Mouse (Mus musculus) forebrain, postnatal 0 days (tissue): ENCODE results near the gene Cldn2. TPM values are rescaled to one million over a fixed set of nuclear protein-coding genes. Genes with fewer than 3 reads are reported as not detected.
"Not testable (repeated sequence)": the region's sequence is repeated elsewhere in the genome, so short reads cannot be mapped to it uniquely, and the experiment has no call there.

Source experiments
- ATAC-seq: fragments of 200-750 bp; cut with Nextera tagmentation; 2 replicates; pipeline ENCODE4 v1.8.0; 2017; ENCODE audit warnings: mild to moderate bottlenecking, moderate library complexity
- DNase-seq: peaks from one replicate; pipeline ENCODE4 v3.0.0-alpha.2; 2015
- H3K27ac ChIP-seq: fragments of 300-500 bp; sonication (generic); 2 replicates; pipeline ENCODE4 v1.5.1; 2014; ENCODE audit warnings: low read depth, mild to moderate bottlenecking, antibody characterized with exemption, low read length, moderate library complexity, mixed read lengths
- H3K27me3 ChIP-seq: fragments of 300-500 bp; sonication (generic); 2 replicates; pipeline ENCODE4 v1.6.1; 2014; ENCODE audit warnings: mild to moderate bottlenecking, low read length, mixed read lengths; ENCODE audit not compliant: insufficient read depth
- H3K36me3 ChIP-seq: fragments of 300-500 bp; sonication (generic); 2 replicates; pipeline ENCODE4 v1.6.1; 2014; ENCODE audit warnings: mild to moderate bottlenecking, moderate library complexity; ENCODE audit not compliant: insufficient read depth
- H3K4me1 ChIP-seq: fragments of 300-500 bp; sonication (generic); 2 replicates; pipeline ENCODE4 v1.6.1; 2014; ENCODE audit warnings: antibody characterized with exemption; ENCODE audit not compliant: insufficient read depth
- H3K4me2 ChIP-seq: fragments of 300-500 bp; sonication (generic); 2 replicates; pipeline ENCODE4 v1.6.1; 2014; ENCODE audit warnings: low read depth, mild to moderate bottlenecking, moderate library complexity
- H3K4me3 ChIP-seq: fragments of 300-500 bp; sonication (generic); 2 replicates; pipeline ENCODE4 v1.5.1; 2014; ENCODE audit warnings: low read depth, low read length, mixed read lengths
- H3K9ac ChIP-seq: fragments of 300-500 bp; sonication (generic); 2 replicates; pipeline ENCODE4 v1.6.1; 2014; ENCODE audit warnings: mild to moderate bottlenecking
- H3K9me3 ChIP-seq: fragments of 300-500 bp; sonication (generic); 2 replicates; pipeline ENCODE4 v1.6.1; 2016; ENCODE audit warnings: low read length
- CTCF ChIP-seq: sonication (generic); IDR thresholded peaks from 2 replicates; pipeline ENCODE4 v1.5.1; 2016; ENCODE audit warnings: antibody characterized with exemption, control low read depth, low read depth
- WGBS: fragments of 180-500 bp; shearing (Covaris S2); extraction: QIAGEN DNeasy Blood & Tissue Kit; methylation state at CpG from one replicate; pipeline ENCODE4 v1.1.7; 2014; 5-methylcytosine and 5-hydroxymethylcytosine counted together
- polyA plus RNA-seq: library from polyadenylated mRNA; unstranded; fragments of >200 nt; fragmentation: Nextera tagmentation; extraction: Ambion mirVana; gene quantifications from 2 replicates; pipeline ENCODE4 v1.2.1, GENCODE M21; 2015
- total RNA-seq: library from RNA; depleted of rRNA; stranded (reverse); fragments of >200 nt; gene quantifications from 2 replicates; pipeline ENCODE4 v1.2.3, GENCODE M21; 2014; rRNA removed

Cldn2 gene
- total RNA-seq (0.71 and 1.5 TPM in 2 replicates), polyA plus RNA-seq (1.9 and 2.6 TPM in 2 replicates)

DNA sequence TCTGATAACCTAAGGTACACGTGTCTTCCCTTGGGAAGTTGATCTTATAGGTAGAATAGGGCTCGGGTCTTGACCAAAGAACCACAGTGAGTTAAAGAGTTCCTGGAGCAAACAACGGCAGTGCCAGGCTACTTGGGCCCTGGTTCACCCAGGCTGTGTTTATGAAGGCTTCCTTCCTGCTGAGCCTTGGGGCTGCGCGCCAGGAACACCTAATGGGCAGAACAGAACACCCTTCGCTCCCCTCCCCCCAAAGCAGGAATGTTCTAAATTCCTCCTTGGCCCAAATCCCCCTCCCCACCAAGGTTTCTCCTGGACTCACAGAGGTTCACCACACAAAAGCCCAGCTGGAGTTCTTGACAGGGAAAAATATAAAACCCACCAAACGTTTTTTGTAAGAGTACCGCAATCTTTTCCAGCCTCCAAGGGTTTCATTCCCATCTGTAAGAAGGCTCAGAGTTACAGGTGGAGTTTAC is at the start of gene Cldn2:
Gene Cldn2 (plus strand): TSS at position 423 of the 473 bp plus-strand sequence.
- DNase-seq (no peak), ATAC-seq (no peak)
- no peak within 1 kb of the TSS for H3K4me2 ChIP-seq

DNA sequence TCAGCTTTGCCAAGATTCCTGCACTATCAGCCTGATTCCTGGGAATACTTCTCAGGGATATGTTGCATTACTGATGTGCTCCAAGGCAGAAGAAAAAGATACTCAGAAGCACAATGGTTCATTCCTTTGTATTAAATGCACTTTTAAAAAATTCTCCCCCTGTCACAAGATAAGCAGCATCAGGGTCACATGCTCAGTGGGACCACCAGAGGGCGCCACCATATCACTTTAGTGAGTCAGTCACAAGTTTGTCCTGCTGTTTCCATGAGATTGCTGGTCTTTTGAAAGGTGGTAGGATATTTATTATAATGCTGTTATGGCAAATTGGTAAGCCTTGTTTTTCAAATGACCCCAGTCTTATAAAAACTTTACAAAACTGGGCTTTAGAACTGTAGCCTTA is 48.8 kb upstream of the Cldn2 start:
- H3K27me3 ChIP-seq, result no peaks in the 10 kb centered on the region
- H3K4me1 ChIP-seq, result no peaks in the 10 kb centered on the region
- H3K36me3 ChIP-seq, result no peaks in the 10 kb centered on the region
- no peak overlapping the region for H3K4me3 ChIP-seq
- DNase-seq, result peak; percentile 29
- ATAC-seq, result no peak
- TF ChIP-seq CTCF, result peak; percentile 66
- 3% methylated on average over 1 of the region's 1 CpGs for WGBS
- no peak overlapping the region for H3K27ac ChIP-seq
- H3K4me2 ChIP-seq, result no peak overlapping the region
- H3K9ac ChIP-seq, result no peak overlapping the region
- no peaks in the 10 kb centered on the region for H3K9me3 ChIP-seq

More for the DNA sequence above, at the start of gene Cldn2:
- no peak within 1 kb of the TSS for H3K27ac ChIP-seq
- H3K9me3 ChIP-seq, result no peaks in the 10 kb centered on the region
- no peaks in the 10 kb centered on the region for H3K4me1 ChIP-seq
- 76% methylated on average over 8 of the region's 8 CpGs for WGBS
- no peaks in the 10 kb centered on the region for H3K27me3 ChIP-seq
- no peak within 1 kb of the TSS for H3K9ac ChIP-seq
- no peak for TF ChIP-seq CTCF
- H3K4me3 ChIP-seq, result no peak within 1 kb of the TSS
- H3K36me3 ChIP-seq, result no peaks in the 10 kb centered on the region

DNA sequence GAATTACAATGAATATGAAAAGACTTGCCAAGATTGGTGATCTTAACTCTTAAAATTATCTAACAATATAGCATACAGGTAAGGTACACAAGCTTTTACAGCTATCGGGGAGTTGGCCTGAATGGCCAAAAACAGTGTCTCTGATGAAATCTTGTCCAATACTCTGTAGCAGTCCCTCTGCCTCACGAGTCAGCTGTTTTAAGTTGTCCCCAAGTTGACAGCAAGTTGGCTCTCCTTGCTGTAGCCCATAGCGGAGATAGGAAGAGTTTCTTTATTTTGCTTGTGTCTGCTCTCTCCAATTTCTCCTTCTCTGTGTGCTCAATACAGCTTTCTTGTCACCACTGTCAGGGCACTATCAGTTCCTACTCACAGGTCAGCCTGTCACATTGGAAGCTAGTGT is 42.0 kb upstream of the Cldn2 start:
- not testable (repeated sequence) for H3K4me2 ChIP-seq, DNase-seq, H3K9ac ChIP-seq, H3K36me3 ChIP-seq, H3K4me1 ChIP-seq, ATAC-seq, H3K4me3 ChIP-seq, H3K9me3 ChIP-seq, H3K27me3 ChIP-seq, H3K27ac ChIP-seq
- WGBS, result 81% methylated on average over 3 of the region's 3 CpGs

DNA sequence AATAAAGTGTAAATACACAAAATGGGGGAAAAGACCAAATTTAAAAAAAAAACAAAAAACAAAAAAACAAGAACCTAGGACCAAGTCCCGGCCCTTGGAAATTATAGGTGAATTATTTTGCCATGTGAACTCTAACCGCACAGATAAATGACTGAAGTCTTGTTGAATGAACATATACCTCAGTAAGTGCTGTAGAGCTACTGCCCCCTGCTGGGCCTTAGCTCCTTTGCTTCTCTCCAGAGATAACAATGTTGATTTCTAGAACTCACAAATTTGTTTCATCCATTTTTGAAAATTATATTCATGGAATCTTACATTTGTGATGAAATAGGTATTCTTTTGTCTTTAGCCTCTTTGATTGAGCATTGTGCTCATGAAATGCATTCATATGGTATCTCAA is 38.1 kb upstream of the Cldn2 start:
- Histone ChIP-seq H3K4me3 (no peak overlapping the region), H3K9ac (no peak overlapping the region), H3K27me3 (no peaks in the 10 kb centered on the region), H3K4me2 (no peak overlapping the region), H3K36me3 (no peaks in the 10 kb centered on the region), H3K9me3 (no peaks in the 10 kb centered on the region), H3K27ac (no peak overlapping the region), H3K4me1 (no peaks in the 10 kb centered on the region)
- DNase-seq (peak; percentile 46), ATAC-seq (no peak)
- 78% methylated on average over 2 of the region's 2 CpGs for WGBS
- TF ChIP-seq CTCF, result peak; percentile 55

DNA sequence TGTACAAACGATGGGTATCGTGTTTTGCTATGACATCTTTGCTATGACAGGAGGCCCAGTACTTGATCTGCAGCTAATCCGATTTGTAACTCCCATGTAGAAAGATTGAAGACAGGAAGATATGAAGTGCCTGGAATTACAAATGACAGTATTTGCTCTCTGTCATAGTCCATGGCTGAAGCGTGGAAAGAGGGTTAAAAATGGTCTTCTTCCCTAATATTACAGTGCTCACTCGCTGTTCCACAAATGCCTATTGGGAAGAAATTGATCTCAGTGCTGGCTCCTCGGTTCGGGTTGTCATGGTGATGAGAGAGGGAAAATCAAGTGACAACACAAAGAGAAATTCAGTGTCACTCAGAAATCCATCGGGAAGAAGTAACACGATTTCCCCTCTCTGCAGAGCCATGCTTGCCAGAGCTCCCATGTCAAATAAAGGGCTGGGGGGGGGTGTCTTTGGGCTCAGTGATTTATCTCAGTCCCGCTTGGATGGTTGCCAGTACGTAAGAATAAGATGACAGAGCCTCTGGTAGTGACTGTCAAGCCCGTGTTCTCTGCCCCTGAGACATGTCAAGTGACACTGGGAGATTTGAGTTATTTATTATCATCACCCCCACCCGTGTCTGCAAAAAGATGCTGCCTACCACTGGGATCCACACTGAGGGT is 30.5 kb upstream of the Cldn2 start:
- Histone ChIP-seq H3K27me3 (no peaks in the 10 kb centered on the region), H3K9ac (no peak overlapping the region), H3K36me3 (no peaks in the 10 kb centered on the region), H3K4me3 (no peak overlapping the region), H3K4me1 (no peaks in the 10 kb centered on the region), H3K4me2 (no peak overlapping the region), H3K9me3 (no peaks in the 10 kb centered on the region), H3K27ac (no peak overlapping the region)
- ATAC-seq (peak; percentile 29), DNase-seq (peak; percentile 14)
- TF ChIP-seq CTCF, result no peak
- WGBS, result 60% methylated on average over 13 of the region's 13 CpGs

DNA sequence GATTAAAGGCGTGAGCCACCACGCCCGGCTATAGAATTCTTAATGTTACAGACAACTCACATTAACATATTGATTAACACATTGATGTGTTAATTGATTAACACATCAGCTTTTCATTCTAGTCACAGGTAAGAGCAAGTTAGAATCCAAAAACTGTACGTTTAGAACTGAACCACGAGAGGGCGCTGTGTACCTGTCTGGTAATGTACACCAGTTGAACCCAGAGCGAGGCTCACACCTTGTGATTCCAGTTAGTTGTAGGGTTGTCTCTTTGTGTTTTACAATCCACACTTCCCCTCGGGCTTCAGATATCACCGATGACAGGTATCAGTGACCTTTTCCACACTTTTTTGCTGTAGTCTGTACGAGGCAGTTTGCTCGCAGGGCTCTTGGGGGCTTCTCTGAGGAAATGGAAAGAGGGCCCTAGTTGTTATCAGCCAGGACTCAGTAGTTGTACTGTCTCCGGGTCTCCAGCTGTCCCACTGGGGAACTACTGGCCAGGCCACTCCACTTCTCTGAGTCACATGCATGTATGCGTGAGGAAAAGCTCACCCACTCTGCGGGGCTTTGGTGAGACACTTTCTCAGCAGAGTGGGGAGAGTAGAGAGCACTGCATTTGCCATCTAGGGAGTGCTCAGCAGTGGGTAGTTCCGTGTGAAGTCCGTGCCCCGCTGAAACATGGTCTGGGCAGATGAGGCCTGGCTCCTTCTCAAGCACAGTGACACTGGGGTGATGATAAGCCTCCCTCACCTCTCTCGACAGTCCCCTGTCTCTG is 26.1 kb upstream of the Cldn2 start:
- 36% methylated on average over 18 of the region's 18 CpGs for WGBS
- H3K27ac ChIP-seq, result no peak overlapping the region
- no peak overlapping the region for H3K4me3 ChIP-seq
- H3K4me2 ChIP-seq, result no peak overlapping the region
- H3K4me1 ChIP-seq, result no peaks in the 10 kb centered on the region
- no peaks in the 10 kb centered on the region for H3K27me3 ChIP-seq
- DNase-seq, result peak; percentile 50
- H3K9ac ChIP-seq, result no peak overlapping the region
- H3K9me3 ChIP-seq, result no peaks in the 10 kb centered on the region
- peak; percentile 63 for TF ChIP-seq CTCF
- ATAC-seq, result peak; percentile 8; the same call in 1 of the 2 replicates
- H3K36me3 ChIP-seq, result no peaks in the 10 kb centered on the region

DNA sequence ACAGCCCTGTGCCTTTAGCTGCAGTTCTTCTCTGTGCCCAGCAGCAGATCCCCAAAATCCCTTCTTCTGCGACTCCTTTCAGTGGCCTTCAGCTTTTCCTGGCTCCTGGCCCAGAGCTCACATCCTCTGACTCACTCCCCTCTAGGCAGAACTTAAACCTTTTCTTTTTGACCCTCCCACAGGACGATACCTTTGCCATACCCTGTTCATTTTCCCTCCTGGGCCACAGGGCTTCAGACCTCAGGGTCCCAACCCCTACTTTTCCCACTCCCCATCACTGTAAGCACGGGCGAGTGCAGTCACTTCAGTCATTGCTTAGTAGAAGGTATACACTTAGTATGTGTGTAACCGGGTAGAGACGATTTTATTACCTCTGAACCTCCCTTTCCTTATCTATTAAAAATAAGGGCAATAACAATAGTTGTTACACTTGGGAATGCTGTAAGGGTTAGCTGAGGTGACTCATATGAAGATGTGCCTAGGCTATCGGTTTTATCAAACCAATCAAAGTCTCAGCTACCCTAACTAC is 25.5 kb upstream of the Cldn2 start:
- H3K4me3 ChIP-seq, result no peak overlapping the region
- no peaks in the 10 kb centered on the region for H3K4me1 ChIP-seq
- H3K9me3 ChIP-seq, result no peaks in the 10 kb centered on the region
- H3K4me2 ChIP-seq, result no peak overlapping the region
- no peaks in the 10 kb centered on the region for H3K27me3 ChIP-seq
- no peak overlapping the region for H3K9ac ChIP-seq
- ATAC-seq, result no peak
- 71% methylated on average over 7 of the region's 7 CpGs for WGBS
- H3K27ac ChIP-seq, result no peak overlapping the region
- DNase-seq, result no peak
- no peak for TF ChIP-seq CTCF
- no peaks in the 10 kb centered on the region for H3K36me3 ChIP-seq
